Mouse (Mus musculus): Measurements from ENCODE around the gene Sgk1.

DNA sequence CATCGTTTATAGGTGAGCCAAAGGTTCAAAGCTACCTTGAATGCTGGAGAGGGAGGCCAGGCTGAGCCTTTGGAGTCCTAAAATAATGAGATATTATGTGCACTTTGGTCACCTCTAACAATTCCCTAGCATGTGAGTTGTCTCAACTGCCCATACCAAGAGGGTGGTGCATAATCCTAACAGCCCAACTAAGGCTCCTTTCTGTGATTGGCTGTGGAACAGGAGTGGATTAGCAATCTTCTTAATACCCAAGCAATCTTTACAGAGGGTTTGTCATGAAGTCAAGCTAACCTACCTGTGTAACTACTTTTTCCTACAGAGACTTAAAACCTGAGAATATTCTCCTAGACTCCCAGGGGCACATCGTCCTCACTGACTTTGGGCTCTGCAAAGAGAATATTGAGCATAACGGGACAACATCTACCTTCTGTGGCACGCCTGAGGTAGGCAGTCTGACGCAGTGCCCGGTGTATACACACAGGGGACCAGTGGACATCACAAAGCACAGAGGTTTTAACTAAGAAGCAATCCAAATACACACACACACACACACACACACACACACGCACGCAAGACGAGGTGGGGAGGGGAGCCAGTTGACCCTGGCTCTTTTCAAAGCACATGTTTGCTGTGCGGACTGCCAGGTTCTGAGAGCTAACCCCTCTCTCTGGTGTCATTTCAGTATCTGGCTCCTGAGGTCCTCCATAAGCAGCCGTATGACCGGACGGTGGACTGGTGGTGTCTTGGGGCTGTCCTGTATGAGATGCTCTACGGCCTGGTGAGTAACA lies 114.9 kb downstream of the Sgk1 start:
- no peak for TF ChIP-seq CTCF (IDR thresholded peaks at IDR 0.05; ENCODE audit: extremely low read depth, insufficient read depth, low read length)
- TF ChIP-seq POLR2A (IDR thresholded peaks at IDR 0.05; ENCODE audit: extremely low read depth, insufficient read depth, low read length) = no peak

Data from cortical plate, adult 2 months (tissue).